Mouse (Mus musculus): ENCODE measurements around the gene Nat8l. TPM values are rescaled to one million over a fixed set of nuclear protein-coding genes. Genes with fewer than 3 reads are reported as not detected.

Nat8l gene
- polyA plus RNA-seq, 1 experiment from 2014 or later: 3.9 TPM

- H3K9me3 ChIP-seq (ENCODE audit: control insufficient read depth, low read length): no peaks in the 10 kb centered on the region
- no peaks in the 10 kb centered on the region for H3K27me3 ChIP-seq (ENCODE audit: control insufficient read depth, insufficient read depth, low read length)
- DNase-seq (ENCODE audit: low spot score): no peak
- peaks cover 14% of the 10 kb centered on the region for H3K36me3 ChIP-seq (replicated peaks; ENCODE audit: control insufficient read depth, insufficient read depth)
- peaks cover 31% of the 10 kb centered on the region for H3K4me1 ChIP-seq (replicated peaks; ENCODE audit: control insufficient read depth, insufficient read depth, low read length)
- peak overlapping the region; percentile 65 for H3K4me2 ChIP-seq (replicated peaks)
- WGBS: 3% methylated on average over 24 of the region's 26 CpGs
- H3K27ac ChIP-seq: peak overlapping the region; percentile 95
- ATAC-seq (ENCODE audit: low FRiP score): peak; percentile 56
- peak overlapping the region; percentile 97 for H3K9ac ChIP-seq
- peak overlapping the region; percentile 98 for H3K4me3 ChIP-seq (replicated peaks; ENCODE audit: low read length)
These were observed 13.0 kb upstream of the Nat8l start for GRCm38 (mm10) chr5:33982731-33983259.

- peak within 1 kb of the TSS; percentile 98 for H3K4me3 ChIP-seq (replicated peaks; ENCODE audit: low read length)
- no peaks in the 10 kb centered on the region for H3K9me3 ChIP-seq (ENCODE audit: control insufficient read depth, low read length)
- H3K9ac ChIP-seq: peak within 1 kb of the TSS; percentile 97
- peak; percentile 87 for ATAC-seq (ENCODE audit: low FRiP score)
- no peaks in the 10 kb centered on the region for H3K27me3 ChIP-seq (ENCODE audit: control insufficient read depth, insufficient read depth, low read length)
- H3K27ac ChIP-seq: peak within 1 kb of the TSS; percentile 95
- WGBS: under 1% methylated on average over 86 of the region's 88 CpGs
- peaks cover 14% of the 10 kb centered on the region for H3K36me3 ChIP-seq (replicated peaks; ENCODE audit: control insufficient read depth, insufficient read depth)
- DNase-seq (ENCODE audit: low spot score): peak; percentile 95
- H3K4me2 ChIP-seq (replicated peaks): peak within 1 kb of the TSS; percentile 65
- H3K4me1 ChIP-seq (replicated peaks; ENCODE audit: control insufficient read depth, insufficient read depth, low read length): peaks cover 31% of the 10 kb centered on the region
These were observed 12.3 kb upstream of the Nat8l start, which contains the start of gene Gm1673 for GRCm38 (mm10) chr5:33983309-33984121. Gene Gm1673, plus strand, starts transcription at chr5:33983433.

- Histone ChIP-seq H3K4me2 (replicated peaks) (peak overlapping the region; percentile 63), H3K27me3 (ENCODE audit: control insufficient read depth, insufficient read depth, low read length) (no peaks in the 10 kb centered on the region), H3K9ac (peak overlapping the region; percentile 85), H3K4me1 (replicated peaks; ENCODE audit: control insufficient read depth, insufficient read depth, low read length) (peaks cover 25% of the 10 kb centered on the region), H3K27ac (peak overlapping the region; percentile 99), H3K36me3 (replicated peaks; ENCODE audit: control insufficient read depth, insufficient read depth) (peaks cover 14% of the 10 kb centered on the region), H3K9me3 (ENCODE audit: control insufficient read depth, low read length) (no peaks in the 10 kb centered on the region), H3K4me3 (replicated peaks; ENCODE audit: low read length) (peak overlapping the region; percentile 66)
- WGBS: 33% methylated on average over 28 of the region's 28 CpGs
- DNase-seq (ENCODE audit: low spot score) (peak; percentile 35), ATAC-seq (ENCODE audit: low FRiP score) (no peak)
These were observed 836 bp upstream of the Nat8l start for GRCm38 (mm10) chr5:33994671-33995625.

- H3K36me3 ChIP-seq (replicated peaks; ENCODE audit: control insufficient read depth, insufficient read depth): peaks cover 31% of the 10 kb centered on the region
- H3K27me3 ChIP-seq (ENCODE audit: control insufficient read depth, insufficient read depth, low read length): no peaks in the 10 kb centered on the region
- DNase-seq (ENCODE audit: low spot score) (no peak), ATAC-seq (ENCODE audit: low FRiP score) (peak; percentile 14)
- H3K9ac ChIP-seq: peak overlapping the region; percentile 85
- H3K4me2 ChIP-seq (replicated peaks): peak overlapping the region; percentile 63
- peak overlapping the region; percentile 99 for H3K27ac ChIP-seq
- 1% methylated on average over 35 of the region's 55 CpGs for WGBS
- no peaks in the 10 kb centered on the region for H3K9me3 ChIP-seq (ENCODE audit: control insufficient read depth, low read length)
- H3K4me3 ChIP-seq (replicated peaks; ENCODE audit: low read length): peak overlapping the region; percentile 66
- H3K4me1 ChIP-seq (replicated peaks; ENCODE audit: control insufficient read depth, insufficient read depth, low read length): peaks cover 25% of the 10 kb centered on the region
These were observed 886 bp downstream of the Nat8l start for GRCm38 (mm10) chr5:33996694-33997045.

GRCm38 (mm10) chr5:33997051-33997741, 1.4 kb downstream of the Nat8l start:
- H3K4me1 ChIP-seq (replicated peaks; ENCODE audit: control insufficient read depth, insufficient read depth, low read length): peaks cover 25% of the 10 kb centered on the region
- under 1% methylated on average over 66 of the region's 80 CpGs for WGBS
- H3K36me3 ChIP-seq (replicated peaks; ENCODE audit: control insufficient read depth, insufficient read depth): peaks cover 37% of the 10 kb centered on the region
- H3K9me3 ChIP-seq (ENCODE audit: control insufficient read depth, low read length): no peaks in the 10 kb centered on the region
- H3K4me3 ChIP-seq (replicated peaks; ENCODE audit: low read length): peak overlapping the region; percentile 66
- peak overlapping the region; percentile 85 for H3K9ac ChIP-seq
- peak overlapping the region; percentile 99 for H3K27ac ChIP-seq
- H3K27me3 ChIP-seq (ENCODE audit: control insufficient read depth, insufficient read depth, low read length): no peaks in the 10 kb centered on the region
- H3K4me2 ChIP-seq (replicated peaks): peak overlapping the region; percentile 63
- ATAC-seq (ENCODE audit: low FRiP score): peak; percentile 28
- DNase-seq (ENCODE audit: low spot score): peak; percentile 60

- H3K4me2 ChIP-seq (replicated peaks): peak overlapping the region; percentile 63
These were observed 2.2 kb downstream of the Nat8l start for GRCm38 (mm10) chr5:33997829-33998504.

GRCm38 (mm10) chr5:33998505-33998877, 2.7 kb downstream of the Nat8l start:
- peak overlapping the region; percentile 63 for H3K4me2 ChIP-seq (replicated peaks)
- no peaks in the 10 kb centered on the region for H3K9me3 ChIP-seq (ENCODE audit: control insufficient read depth, low read length)
- 92% methylated on average over 3 of the region's 3 CpGs for WGBS
- no peak overlapping the region for H3K27ac ChIP-seq
- no peak for DNase-seq (ENCODE audit: low spot score)
- H3K9ac ChIP-seq: peak overlapping the region; percentile 85
- H3K4me3 ChIP-seq (replicated peaks; ENCODE audit: low read length): peak overlapping the region; percentile 66
- H3K36me3 ChIP-seq (replicated peaks; ENCODE audit: control insufficient read depth, insufficient read depth): peaks cover 37% of the 10 kb centered on the region
- no peak for ATAC-seq (ENCODE audit: low FRiP score)
- no peaks in the 10 kb centered on the region for H3K27me3 ChIP-seq (ENCODE audit: control insufficient read depth, insufficient read depth, low read length)
- peaks cover 25% of the 10 kb centered on the region for H3K4me1 ChIP-seq (replicated peaks; ENCODE audit: control insufficient read depth, insufficient read depth, low read length)

More at GRCm38 (mm10) chr5:33997829-33998504, 2.2 kb downstream of the Nat8l start:
- no peaks in the 10 kb centered on the region for H3K9me3 ChIP-seq (ENCODE audit: control insufficient read depth, low read length)
- H3K4me3 ChIP-seq (replicated peaks; ENCODE audit: low read length): peak overlapping the region; percentile 66
- H3K27ac ChIP-seq: peak overlapping the region; percentile 99; the same call in 1 of the 2 replicates
- H3K9ac ChIP-seq: peak overlapping the region; percentile 85
- DNase-seq (ENCODE audit: low spot score): no peak
- no peaks in the 10 kb centered on the region for H3K27me3 ChIP-seq (ENCODE audit: control insufficient read depth, insufficient read depth, low read length)
- peaks cover 25% of the 10 kb centered on the region for H3K4me1 ChIP-seq (replicated peaks; ENCODE audit: control insufficient read depth, insufficient read depth, low read length)
- 74% methylated on average over 20 of the region's 20 CpGs for WGBS
- H3K36me3 ChIP-seq (replicated peaks; ENCODE audit: control insufficient read depth, insufficient read depth): peaks cover 37% of the 10 kb centered on the region
- ATAC-seq (ENCODE audit: low FRiP score): no peak

- H3K4me1 ChIP-seq (replicated peaks; ENCODE audit: control insufficient read depth, insufficient read depth, low read length): peaks cover 25% of the 10 kb centered on the region
- H3K27ac ChIP-seq: no peak overlapping the region
- whole genome bisulfite sequencing: 82% methylated on average over 6 of the region's 6 CpGs
- H3K4me3 ChIP-seq (replicated peaks; ENCODE audit: low read length): no peak overlapping the region
- peak overlapping the region; percentile 63 for H3K4me2 ChIP-seq (replicated peaks)
- ATAC-seq (ENCODE audit: low FRiP score) (no peak), DNase-seq (ENCODE audit: low spot score) (no peak)
- H3K9me3 ChIP-seq (ENCODE audit: control insufficient read depth, low read length): no peaks in the 10 kb centered on the region
- peaks cover 37% of the 10 kb centered on the region for H3K36me3 ChIP-seq (replicated peaks; ENCODE audit: control insufficient read depth, insufficient read depth)
- H3K9ac ChIP-seq: 0 out of 2 replicates have a peak overlapping the region, but pooled peaks have one; percentile 85
- no peaks in the 10 kb centered on the region for H3K27me3 ChIP-seq (ENCODE audit: control insufficient read depth, insufficient read depth, low read length)
These were observed 3.8 kb downstream of the Nat8l start for GRCm38 (mm10) chr5:33999466-34000090.
